ENCODE assay signal across 9 mouse cellular contexts in the genomic region with DNA sequence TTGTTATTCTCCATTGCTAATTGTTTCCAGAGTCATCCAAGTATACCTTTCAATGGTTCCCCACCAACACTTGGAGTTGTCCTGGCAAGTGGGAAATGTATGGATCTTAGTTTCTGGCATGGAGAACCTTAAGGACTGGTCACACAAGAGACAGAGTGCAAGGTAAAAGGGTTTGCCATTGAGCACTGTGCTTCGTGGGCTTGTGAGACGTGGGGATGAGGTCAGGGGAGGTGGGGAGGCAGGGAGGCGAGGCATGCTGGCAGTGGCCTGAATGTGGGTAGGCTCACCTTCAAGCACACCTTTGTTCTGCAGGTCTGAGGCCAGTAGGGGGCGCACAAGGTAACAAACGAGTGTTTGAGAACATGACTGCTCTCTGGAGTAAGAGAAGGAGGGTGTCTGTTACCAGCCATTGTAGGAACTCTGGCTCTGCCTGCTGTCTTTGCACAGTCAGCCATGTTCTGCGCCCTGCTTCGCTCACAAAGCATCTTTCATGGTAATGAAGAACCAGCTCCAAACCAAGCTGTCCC.
DNase-seq lines count a peak whose midpoint lies in the region; ATAC-seq and TF ChIP-seq lines count a peak whose summit lies in the region.
"Had no signal": no experiment of that assay in that cellular context is flagged by ENCODE, and none has a peak within 500 bp of the region (broad histone marks: within the 10 kb centered on the region; RNA-seq: fewer than 3 reads in every experiment).

No protein-coding gene starts in this region.

- H3K4me3 ChIP-seq in forebrain, embryonic 14.5 days (ENCODE audit: low read depth, low read length) = no peak overlapping the region
- no peak overlapping the region for H3K4me3 ChIP-seq in forebrain, embryonic 13.5 days
- H3K4me3 ChIP-seq in liver, embryonic 12.5 days = no peak overlapping the region
- H3K4me3 ChIP-seq in kidney, postnatal 0 days (replicated peaks; ENCODE audit: low read depth, low read length) = no peak overlapping the region
- H3K4me3 ChIP-seq: heart, embryonic 15.5 days had no signal

- no peaks in the 10 kb centered on the region for H3K27me3 ChIP-seq in forebrain, embryonic 14.5 days (replicated peaks; ENCODE audit: control insufficient read depth, insufficient read depth, low read length)
- no peaks in the 10 kb centered on the region for H3K27me3 ChIP-seq in forebrain, embryonic 13.5 days
- no peaks in the 10 kb centered on the region for H3K27me3 ChIP-seq in liver, embryonic 12.5 days (replicated peaks)
- H3K27me3 ChIP-seq in kidney, postnatal 0 days (ENCODE audit: insufficient read depth, low read length) = no peaks in the 10 kb centered on the region; the same call in 1 of the 2 replicates
- H3K27me3 ChIP-seq: heart, embryonic 15.5 days had no signal

- no peak overlapping the region for H3K4me2 ChIP-seq in forebrain, embryonic 14.5 days (ENCODE audit: low read length)
- H3K4me2 ChIP-seq in forebrain, embryonic 13.5 days = no peak overlapping the region
- H3K4me2 ChIP-seq in liver, embryonic 12.5 days = no peak overlapping the region
- no peak overlapping the region for H3K4me2 ChIP-seq in kidney, postnatal 0 days (ENCODE audit: low read length)
- H3K4me2 ChIP-seq: heart, embryonic 15.5 days had no signal

- no peak overlapping the region for H3K27ac ChIP-seq in forebrain, embryonic 14.5 days (ENCODE audit: low read depth, low read length)
- H3K27ac ChIP-seq in forebrain, embryonic 13.5 days = no peak overlapping the region
- H3K27ac ChIP-seq in liver, embryonic 12.5 days = no peak overlapping the region
- H3K27ac ChIP-seq in kidney, postnatal 0 days = no peak overlapping the region
- H3K27ac ChIP-seq: heart, embryonic 15.5 days had no signal

- TF ChIP-seq CTCF in kidney, postnatal 0 days (IDR thresholded peaks at IDR 0.05; ENCODE audit: low read depth) = peak; percentile 57

- no peaks in the 10 kb centered on the region for H3K9me3 ChIP-seq in forebrain, embryonic 14.5 days (replicated peaks; ENCODE audit: control insufficient read depth, low read length)
- H3K9me3 ChIP-seq in forebrain, embryonic 13.5 days (replicated peaks) = no peaks in the 10 kb centered on the region
- H3K9me3 ChIP-seq in liver, embryonic 12.5 days (replicated peaks) = no peaks in the 10 kb centered on the region
- H3K9me3 ChIP-seq in kidney, postnatal 0 days (replicated peaks; ENCODE audit: low read length) = no peaks in the 10 kb centered on the region
- H3K9me3 ChIP-seq: heart, embryonic 15.5 days had no signal

- DNase-seq in forebrain, embryonic 14.5 days (ENCODE audit: low spot score) = peak; percentile 37
- DNase-seq in liver = peak; percentile 56
- peak; percentile 4 for DNase-seq in c-Kit-positive CD71-positive TER-119-negative erythroid progenitor cells, embryonic 14.5 days (ENCODE audit: low read depth)
- no peak for DNase-seq in kidney, postnatal 0 days (ENCODE audit: low spot score)
- peak; percentile 11 for DNase-seq in ovary, postnatal 10 days (ENCODE audit: low spot score)
- DNase-seq in T-cell, adult 2 months (ENCODE audit: low spot score) = no peak

- H3K36me3 ChIP-seq in forebrain, embryonic 14.5 days (ENCODE audit: control insufficient read depth, insufficient read depth, low read length) = no peaks in the 10 kb centered on the region
- H3K36me3 ChIP-seq in forebrain, embryonic 13.5 days (ENCODE audit: poor library complexity, severe bottlenecking) = no peaks in the 10 kb centered on the region
- no peaks in the 10 kb centered on the region for H3K36me3 ChIP-seq in liver, embryonic 12.5 days
- H3K36me3 ChIP-seq in kidney, postnatal 0 days (ENCODE audit: insufficient read depth, low read length) = no peaks in the 10 kb centered on the region
- H3K36me3 ChIP-seq: heart, embryonic 15.5 days had no signal

- H3K9ac ChIP-seq in forebrain, embryonic 14.5 days (ENCODE audit: low read length) = no peak overlapping the region
- H3K9ac ChIP-seq in forebrain, embryonic 13.5 days = no peak overlapping the region
- no peak overlapping the region for H3K9ac ChIP-seq in liver, embryonic 12.5 days
- no peak overlapping the region for H3K9ac ChIP-seq in kidney, postnatal 0 days (ENCODE audit: low read depth, low read length)
- H3K9ac ChIP-seq: heart, embryonic 15.5 days had no signal

- 45% methylated on average over 7 of the region's 7 CpGs for WGBS in forebrain, embryonic 14.5 days
- WGBS in forebrain, embryonic 13.5 days = 45% methylated on average over 7 of the region's 7 CpGs
- 38% methylated on average over 7 of the region's 7 CpGs for WGBS in liver, embryonic 12.5 days (ENCODE audit: insufficient replicate concordance)
- 39% methylated on average over 7 of the region's 7 CpGs for WGBS in kidney, postnatal 0 days

- peaks cover 8% of the 10 kb centered on the region; the same call in 1 of the 2 replicates for H3K4me1 ChIP-seq in forebrain, embryonic 14.5 days (ENCODE audit: control insufficient read depth, insufficient read depth, low read length)
- H3K4me1 ChIP-seq in forebrain, embryonic 13.5 days = peaks cover 19% of the 10 kb centered on the region
- H3K4me1 ChIP-seq in liver, embryonic 12.5 days = no peaks in the 10 kb centered on the region
- H3K4me1 ChIP-seq in kidney, postnatal 0 days (replicated peaks; ENCODE audit: insufficient read depth, low read length) = no peaks in the 10 kb centered on the region
- H3K4me1 ChIP-seq: heart, embryonic 15.5 days had no signal

- no peak for ATAC-seq in forebrain, embryonic 14.5 days
- no peak for ATAC-seq in forebrain, embryonic 13.5 days
- ATAC-seq in liver, embryonic 12.5 days = no peak
- ATAC-seq in kidney, postnatal 0 days (replicated peaks; ENCODE audit: low FRiP score, low read depth) = no peak

Comparison
In these comparisons a context has a peak if more than half of its experiments do, and no peak if none do; other contexts are left out.
1. DNase-seq: peak in forebrain, embryonic 14.5 days (single experiment), liver (single experiment), c-Kit-positive CD71-positive TER-119-negative erythroid progenitor cells, embryonic 14.5 days (single experiment) and ovary, postnatal 10 days (single experiment); none in kidney, postnatal 0 days (single experiment) and T-cell, adult 2 months (single experiment).